Mouse (Mus musculus): ENCODE measurements around the gene Fgf23. TPM values are rescaled to one million over a fixed set of nuclear protein-coding genes. Genes with fewer than 3 reads are reported as not detected.

Fgf23 gene
- total RNA-seq, 2 experiments from 2014 or later: not detected

GRCm38 (mm10) chr6:127109402-127109930 is 36.8 kb downstream of the Fgf23 start, which contains the start of gene Tigar:
Gene Tigar (minus strand): TSS chr6:127109557.
- ATAC-seq (ENCODE audit: poor library complexity, severe bottlenecking): peak; percentile 97

DNA sequence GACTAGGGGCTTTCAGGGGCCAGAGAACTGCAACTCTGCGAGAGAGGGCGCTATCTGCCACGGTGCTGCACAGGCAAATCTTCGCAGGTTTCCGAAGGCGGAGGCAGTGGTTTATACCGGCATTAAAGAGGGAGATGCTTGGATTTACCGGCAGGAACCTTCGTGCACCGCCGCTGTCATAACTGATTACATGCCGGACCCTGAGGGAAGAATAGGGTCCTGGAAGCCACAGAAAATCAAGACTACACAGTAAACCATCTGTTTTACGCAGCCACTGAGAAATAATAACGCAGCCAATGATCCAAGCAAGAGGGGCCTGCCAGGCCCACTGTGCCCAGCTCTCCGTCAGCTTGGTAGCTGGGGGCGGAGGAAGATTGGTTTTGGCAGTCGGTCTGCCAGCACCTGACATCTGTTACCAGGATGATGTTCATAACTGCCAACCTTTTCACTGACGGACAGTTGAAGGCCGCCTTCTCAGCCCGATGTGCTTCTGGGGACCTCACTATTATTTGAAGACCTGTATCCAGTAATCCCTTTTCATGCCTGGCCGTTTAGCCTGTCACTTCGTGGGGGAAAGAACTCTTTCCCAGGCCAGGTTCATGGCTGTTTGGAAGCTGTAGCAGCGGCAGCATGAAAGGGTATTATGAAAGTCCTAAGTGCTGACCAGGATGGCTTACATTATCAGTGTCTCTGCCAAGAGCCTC is 42.2 kb downstream of the Fgf23 start:
- no peak for ATAC-seq (ENCODE audit: poor library complexity, severe bottlenecking)

DNA sequence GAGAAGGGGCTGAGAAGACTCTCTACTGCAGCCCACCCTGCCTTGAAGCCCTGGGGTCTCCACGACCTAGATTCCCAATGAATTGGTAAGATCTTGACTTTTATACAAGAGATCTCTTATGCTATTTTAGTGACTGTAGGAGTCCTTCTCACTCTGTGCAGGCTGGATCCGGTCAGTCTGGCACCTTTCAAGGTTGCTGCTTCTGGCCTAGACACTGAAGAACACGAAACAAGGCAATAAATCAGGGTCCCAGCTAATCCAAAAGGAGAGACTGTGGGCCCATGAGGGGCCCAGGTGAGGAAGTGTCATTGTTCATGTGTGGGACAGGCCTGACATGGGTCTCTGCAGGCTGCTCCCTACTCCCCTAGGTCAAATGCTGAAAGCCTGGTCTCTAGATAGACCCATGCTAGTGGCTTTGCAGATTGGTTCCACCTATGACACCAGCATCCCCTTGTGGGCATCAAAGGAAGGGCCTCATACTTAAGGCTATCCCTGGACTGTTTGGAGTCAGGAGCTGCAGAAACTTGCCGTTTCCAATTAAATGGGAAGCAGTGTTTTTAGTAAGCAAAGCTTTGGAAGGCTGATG is 49.6 kb downstream of the Fgf23 start:
- no peak for ATAC-seq (ENCODE audit: poor library complexity, severe bottlenecking)

DNA sequence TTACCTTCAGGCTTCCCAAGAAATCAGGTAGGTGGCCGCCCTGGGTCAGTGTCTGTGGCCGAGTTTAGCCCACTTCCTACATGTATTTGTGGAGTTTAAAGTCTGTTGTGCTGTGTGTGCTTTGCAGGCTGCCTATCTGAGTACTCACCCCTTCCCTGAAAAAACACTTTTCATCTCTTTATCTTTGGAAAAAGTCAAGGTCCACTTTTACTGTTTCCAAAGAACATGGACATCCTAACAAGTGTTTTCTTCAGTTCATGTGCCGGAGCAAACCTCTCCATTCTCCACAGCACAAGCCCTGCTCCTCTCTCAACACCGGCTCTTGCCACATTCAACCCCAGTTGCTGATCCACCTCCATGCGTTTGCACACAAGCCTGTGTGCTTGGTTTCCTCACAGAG is 50.3 kb downstream of the Fgf23 start:
- ATAC-seq (ENCODE audit: poor library complexity, severe bottlenecking): no peak

GRCm38 (mm10) chr6:127123506-127123905 is 50.8 kb downstream of the Fgf23 start:
- no peak for ATAC-seq (ENCODE audit: poor library complexity, severe bottlenecking)

- ATAC-seq (ENCODE audit: poor library complexity, severe bottlenecking): peak; percentile 66
Measured at GRCm38 (mm10) chr6:127129659-127130058, 57.0 kb downstream of the Fgf23 start.

DNA sequence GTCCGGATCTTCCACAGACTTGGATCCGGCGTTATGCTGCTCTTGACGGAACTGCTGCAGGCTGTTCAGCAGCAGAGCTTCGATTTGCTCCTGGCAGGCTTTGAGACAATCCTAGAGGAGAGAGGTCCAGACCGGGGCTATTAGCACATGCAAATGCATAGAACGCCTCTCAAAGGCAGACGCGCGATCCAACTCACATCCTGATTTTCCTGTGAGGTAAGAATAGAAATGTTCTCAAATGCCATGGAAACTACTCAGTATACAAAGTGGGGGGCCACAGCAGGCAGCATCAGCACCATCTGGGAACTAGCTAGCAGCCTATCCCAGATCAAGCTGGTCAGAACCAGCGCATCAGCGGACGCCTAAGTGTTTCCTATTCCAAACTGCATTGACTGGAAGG is 57.7 kb downstream of the Fgf23 start:
- no peak for ATAC-seq (ENCODE audit: poor library complexity, severe bottlenecking)

Other genes starting within 250 kb of the Fgf23 start
- gene Ndufa9, start 223.8 kb upstream of the Fgf23 start, total RNA-seq (2015): 72.1 and 74.0 TPM in 2 replicates
- gene Ndufa9, start 223.8 kb upstream of the Fgf23 start, total RNA-seq (2017): 115 and 137 TPM in 2 replicates
- gene Akap3, start 219.8 kb upstream of the Fgf23 start, total RNA-seq (2015): not detected in 2 replicates
- not detected in 2 replicates for gene Akap3, start 219.8 kb upstream of the Fgf23 start, total RNA-seq (2017)
- gene Dyrk4, start 151.1 kb upstream of the Fgf23 start, total RNA-seq (2015): 0.14 TPM in 1 of 2 replicates, not detected in the other
- gene Dyrk4, start 151.1 kb upstream of the Fgf23 start, total RNA-seq (2017): 0.59 TPM in 1 of 2 replicates, not detected in the other
- gene Rad51ap1, start 133.3 kb upstream of the Fgf23 start, total RNA-seq (2015): 36.9 and 42.5 TPM in 2 replicates
- gene Rad51ap1, start 133.3 kb upstream of the Fgf23 start, total RNA-seq (2017): 135 and 170 TPM in 2 replicates
- gene D6Wsu163e, start 132.9 kb upstream of the Fgf23 start, total RNA-seq (2015): 48.4 and 53.0 TPM in 2 replicates
- 43.6 and 49.8 TPM in 2 replicates for gene D6Wsu163e, start 132.9 kb upstream of the Fgf23 start, total RNA-seq (2017)
- gene Fgf6, start 57.3 kb upstream of the Fgf23 start, total RNA-seq (2015): not detected in 2 replicates
- gene Fgf6, start 57.3 kb upstream of the Fgf23 start, total RNA-seq (2017): not detected in 2 replicates
- 4.0 and 4.7 TPM in 2 replicates for gene Tigar, start 36.7 kb downstream of the Fgf23 start, total RNA-seq (2015)
- 4.7 and 5.0 TPM in 2 replicates for gene Tigar, start 36.7 kb downstream of the Fgf23 start, total RNA-seq (2017)
- 7.9 and 19.1 TPM in 2 replicates for gene Ccnd2, start 79.3 kb downstream of the Fgf23 start, total RNA-seq (2015)
- gene Ccnd2, start 79.3 kb downstream of the Fgf23 start, total RNA-seq (2017): 3.6 and 5.4 TPM in 2 replicates